Mouse (Mus musculus) hindbrain, embryonic 12.5 days (tissue): ENCODE measurements around the gene Cenpo. TPM values are rescaled to one million over a fixed set of nuclear protein-coding genes. Genes with fewer than 3 reads are reported as not detected.

ENCODE experiments used
- ATAC-seq: fragments of 200-750 bp; cut with Nextera tagmentation; 2 replicates; pipeline ENCODE4 v1.8.0; 2017; ENCODE audit warnings: moderate TSS enrichment; ENCODE audit not compliant: low FRiP score
- H3K27ac ChIP-seq: fragments of 300-500 bp; sonication (generic); 2 replicates; pipeline ENCODE4 v1.5.1; 2016; ENCODE audit warnings: mild to moderate bottlenecking
- H3K27me3 ChIP-seq: fragments of 300-500 bp; sonication (generic); 2 replicates; pipeline ENCODE4 v1.6.1; 2016; ENCODE audit warnings: mild to moderate bottlenecking
- H3K36me3 ChIP-seq: fragments of 300-500 bp; sonication (generic); 2 replicates; pipeline ENCODE4 v1.6.1; 2016; ENCODE audit warnings: mild to moderate bottlenecking
- H3K4me1 ChIP-seq: fragments of 300-500 bp; sonication (generic); 2 replicates; pipeline ENCODE4 v1.6.1; 2016
- H3K4me2 ChIP-seq: fragments of 300-500 bp; sonication (generic); replicated peaks from 2 replicates; pipeline ENCODE4 v1.6.1; 2016; ENCODE audit warnings: mild to moderate bottlenecking
- H3K4me3 ChIP-seq: fragments of 300-500 bp; sonication (generic); 2 replicates; pipeline ENCODE4 v1.5.1; 2016; ENCODE audit warnings: mild to moderate bottlenecking
- H3K9ac ChIP-seq: fragments of 300-500 bp; sonication (generic); 2 replicates; pipeline ENCODE4 v1.6.1; 2016; ENCODE audit warnings: mild to moderate bottlenecking, moderate library complexity
- H3K9me3 ChIP-seq: fragments of 300-500 bp; sonication (generic); replicated peaks from 2 replicates; pipeline ENCODE4 v1.6.1; 2016; ENCODE audit warnings: mild to moderate bottlenecking
- WGBS: fragments of 180-500 bp; shearing (Covaris S2); methylation state at CpG from one replicate; pipeline ENCODE4 v1.1.7; 2016; 5-methylcytosine and 5-hydroxymethylcytosine counted together
- polyA plus RNA-seq: library from polyadenylated mRNA; unstranded; fragments of >200 nt; fragmentation: Nextera tagmentation; extraction: Ambion mirVana; gene quantifications from 2 replicates; pipeline ENCODE4 v1.2.1, GENCODE M21; 2016

Gene Cenpo
- polyA plus RNA-seq, 1 experiment from 2014 or later = 15.3 TPM

DNA sequence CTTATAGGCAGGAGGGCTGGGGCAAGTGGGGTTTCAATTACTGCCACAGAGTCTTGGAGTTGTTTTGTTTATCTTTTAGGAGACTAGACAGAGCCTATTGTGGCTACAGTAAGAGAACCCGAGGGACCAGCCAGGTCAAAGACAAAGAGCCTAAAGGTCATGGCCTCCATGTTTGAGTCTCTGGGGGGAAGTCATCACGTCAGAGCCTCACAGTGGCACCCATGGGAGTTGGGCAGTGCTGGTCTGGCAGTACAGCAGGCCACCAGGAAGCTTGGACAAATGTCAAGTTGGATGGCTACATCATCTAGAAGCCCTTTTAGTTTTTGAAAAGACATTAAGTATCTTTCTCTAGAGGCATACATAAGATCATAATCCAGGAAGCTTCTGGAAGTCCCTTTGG lies 71.2 kb downstream of the Cenpo start:
- H3K36me3 ChIP-seq = no peaks in the 10 kb centered on the region
- no peak overlapping the region for H3K4me3 ChIP-seq
- no peak for ATAC-seq
- H3K27me3 ChIP-seq = no peaks in the 10 kb centered on the region
- WGBS = 15% methylated on average over 2 of the region's 2 CpGs
- H3K4me2 ChIP-seq = no peak overlapping the region
- no peaks in the 10 kb centered on the region for H3K4me1 ChIP-seq
- no peak overlapping the region for H3K9ac ChIP-seq
- H3K9me3 ChIP-seq = no peaks in the 10 kb centered on the region
- H3K27ac ChIP-seq = no peak overlapping the region

DNA sequence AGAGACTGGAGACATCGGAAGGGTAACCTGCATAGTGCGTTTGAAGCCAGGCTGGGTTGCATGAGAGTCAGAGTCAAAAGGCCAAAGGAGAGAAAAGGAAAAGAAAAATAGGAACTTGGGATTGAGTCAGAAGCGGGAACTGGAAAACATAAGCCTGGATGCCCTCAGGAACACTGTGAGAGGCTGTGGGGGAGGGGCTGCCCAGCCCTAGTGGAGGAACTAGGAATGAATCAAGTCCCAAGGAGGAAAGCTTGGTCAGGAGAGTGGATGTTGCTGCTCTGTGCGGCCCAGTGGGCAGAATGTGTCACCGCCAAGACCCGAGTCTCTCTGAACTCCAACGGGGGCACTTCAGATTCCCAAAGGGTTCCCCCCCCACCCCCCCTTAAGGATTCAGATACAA lies 73.8 kb downstream of the Cenpo start:
- Histone ChIP-seq H3K9me3 (no peaks in the 10 kb centered on the region), H3K9ac (no peak overlapping the region), H3K27ac (no peak overlapping the region), H3K36me3 (no peaks in the 10 kb centered on the region), H3K27me3 (no peaks in the 10 kb centered on the region), H3K4me3 (no peak overlapping the region), H3K4me2 (no peak overlapping the region), H3K4me1 (no peaks in the 10 kb centered on the region)
- ATAC-seq = no peak
- 72% methylated on average over 7 of the region's 7 CpGs for WGBS

DNA sequence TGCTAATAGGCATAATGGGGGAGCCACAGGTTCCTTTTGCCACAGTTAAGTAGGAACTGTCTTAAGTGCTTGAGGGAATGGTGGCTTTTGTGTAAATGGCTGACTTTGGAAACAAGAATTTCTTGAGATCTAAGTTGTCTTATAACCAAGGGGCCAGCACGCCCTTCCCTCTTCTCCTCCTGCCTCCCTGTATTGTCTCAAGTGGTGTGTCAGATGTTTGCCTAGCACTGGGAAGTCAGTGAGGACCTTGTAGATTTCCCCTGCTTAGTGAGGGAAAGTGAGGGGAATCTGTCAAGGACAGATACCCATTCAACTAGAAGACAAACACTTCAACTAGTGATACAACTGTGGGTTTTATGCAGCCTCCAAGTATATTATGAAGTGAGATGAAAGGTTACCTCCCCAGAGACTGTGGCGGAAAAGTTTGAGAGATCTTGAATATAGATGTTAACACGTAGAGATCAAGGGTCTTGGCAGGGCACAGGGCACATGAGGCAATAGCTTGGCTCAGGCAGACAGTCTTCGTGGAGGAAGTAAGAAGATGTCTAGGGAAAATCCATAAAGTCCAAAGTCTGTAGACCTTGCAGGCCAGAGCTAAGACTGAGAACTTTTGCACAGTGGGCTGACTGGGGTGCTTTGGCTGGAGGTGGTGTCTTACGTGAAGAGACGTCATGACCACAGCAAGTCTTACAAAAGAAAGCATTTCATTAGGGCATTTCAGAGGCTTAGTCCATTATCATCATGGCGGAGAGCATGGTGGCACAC lies 75.0 kb downstream of the Cenpo start:
- no peaks in the 10 kb centered on the region for H3K4me1 ChIP-seq
- no peak for ATAC-seq
- H3K4me2 ChIP-seq = no peak overlapping the region
- H3K9ac ChIP-seq = no peak overlapping the region
- no peak overlapping the region for H3K4me3 ChIP-seq
- no peak overlapping the region for H3K27ac ChIP-seq
- H3K36me3 ChIP-seq = no peaks in the 10 kb centered on the region
- no peaks in the 10 kb centered on the region for H3K9me3 ChIP-seq
- 91% methylated on average over 7 of the region's 7 CpGs for WGBS
- no peaks in the 10 kb centered on the region for H3K27me3 ChIP-seq

DNA sequence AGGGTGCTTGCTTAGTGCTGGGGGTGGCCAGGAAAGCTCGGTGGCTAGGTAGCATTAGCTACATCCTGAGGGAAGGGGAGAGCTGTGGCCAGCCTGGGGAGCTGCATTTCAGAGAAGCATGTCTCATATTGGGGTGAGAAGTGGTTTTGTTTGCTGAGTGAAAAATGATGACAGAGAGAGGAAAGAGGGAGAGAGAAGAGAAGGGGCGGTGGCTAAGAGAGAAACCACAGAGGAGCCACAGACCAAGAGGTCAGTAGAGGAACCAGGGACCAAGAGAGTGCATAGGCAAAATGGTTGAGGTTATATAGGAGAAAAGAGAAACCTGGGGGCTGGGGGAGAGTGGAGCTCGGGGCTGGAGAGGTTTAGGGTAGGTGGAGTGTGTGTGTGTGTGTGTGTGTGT lies 75.9 kb downstream of the Cenpo start:
- ATAC-seq = no peak
- WGBS = 85% methylated on average over 3 of the region's 3 CpGs
- H3K4me1 ChIP-seq = no peaks in the 10 kb centered on the region
- H3K4me3 ChIP-seq = no peak overlapping the region
- H3K27me3 ChIP-seq = no peaks in the 10 kb centered on the region
- H3K4me2 ChIP-seq = no peak overlapping the region
- H3K9ac ChIP-seq = no peak overlapping the region
- H3K36me3 ChIP-seq = no peaks in the 10 kb centered on the region
- no peak overlapping the region for H3K27ac ChIP-seq
- H3K9me3 ChIP-seq = no peaks in the 10 kb centered on the region

DNA sequence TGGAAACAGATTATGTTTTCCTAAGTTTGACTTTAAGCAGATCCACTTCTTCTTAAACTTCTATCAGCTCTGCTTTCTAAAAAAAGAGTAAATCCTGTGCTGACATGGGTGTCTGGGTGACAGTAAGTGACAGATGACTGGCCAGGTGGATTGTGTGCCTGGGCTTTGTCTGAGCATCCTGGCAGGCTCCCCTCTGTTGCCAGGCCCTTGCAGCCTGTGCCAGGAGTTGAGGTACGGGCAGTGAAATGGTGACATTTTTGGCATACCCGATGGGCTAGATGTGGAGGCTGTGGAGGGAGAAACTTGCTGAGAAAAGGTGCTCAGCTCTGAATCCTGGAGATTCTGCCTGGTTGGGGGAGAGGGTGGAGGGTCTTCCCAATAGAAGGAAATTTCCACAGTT lies 76.6 kb downstream of the Cenpo start:
- 82% methylated on average over 2 of the region's 2 CpGs for WGBS
- no peak for ATAC-seq
- Histone ChIP-seq H3K4me2 (no peak overlapping the region), H3K4me3 (no peak overlapping the region), H3K9ac (no peak overlapping the region), H3K27ac (no peak overlapping the region), H3K9me3 (no peaks in the 10 kb centered on the region), H3K27me3 (no peaks in the 10 kb centered on the region), H3K4me1 (no peaks in the 10 kb centered on the region), H3K36me3 (no peaks in the 10 kb centered on the region)

DNA sequence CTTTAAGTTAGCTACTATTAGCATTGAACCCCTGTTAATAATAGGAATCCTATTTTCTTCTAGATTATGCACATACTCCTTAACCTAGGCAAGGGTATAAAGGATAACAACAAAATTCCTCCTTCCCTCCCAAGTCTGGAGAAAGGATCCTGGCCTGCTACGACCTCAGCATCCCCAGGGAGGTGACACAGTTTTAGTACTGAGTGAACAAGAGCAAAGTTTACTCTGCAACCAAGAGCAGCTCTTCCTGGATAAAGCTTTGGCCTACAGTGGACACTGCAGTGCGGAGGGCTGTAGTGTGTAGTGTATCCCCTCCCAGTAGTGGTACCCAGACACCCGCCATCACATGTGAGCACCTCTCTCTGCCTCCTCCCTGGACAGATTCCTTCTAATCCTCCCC lies 82.1 kb downstream of the Cenpo start:
- no peaks in the 10 kb centered on the region for H3K27me3 ChIP-seq
- no peaks in the 10 kb centered on the region for H3K36me3 ChIP-seq
- no peaks in the 10 kb centered on the region for H3K9me3 ChIP-seq
- no peak overlapping the region for H3K27ac ChIP-seq
- WGBS = 85% methylated on average over 3 of the region's 3 CpGs
- H3K9ac ChIP-seq = no peak overlapping the region
- no peak overlapping the region for H3K4me3 ChIP-seq
- no peak overlapping the region for H3K4me2 ChIP-seq
- H3K4me1 ChIP-seq = no peaks in the 10 kb centered on the region
- ATAC-seq = no peak

DNA sequence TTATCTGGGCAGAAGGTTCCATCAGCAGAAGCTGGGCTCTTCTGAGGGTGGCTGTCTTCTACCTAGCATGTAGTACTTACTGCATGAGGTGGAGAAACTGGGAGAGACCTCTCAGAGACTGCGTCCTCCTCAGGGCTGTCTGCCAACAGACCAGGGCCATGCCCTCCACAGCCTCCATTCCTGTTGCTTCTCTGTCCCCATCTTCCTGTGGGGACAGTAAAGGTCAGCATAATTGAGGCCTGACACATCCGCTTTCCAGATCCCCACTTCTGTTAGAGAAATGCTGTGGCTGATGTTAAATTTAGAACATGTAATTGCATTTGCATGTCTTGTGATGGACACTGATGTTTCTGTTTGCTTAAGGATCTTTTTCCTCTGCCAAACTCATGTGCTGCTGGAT lies 83.2 kb downstream of the Cenpo start:
- 85% methylated on average over 2 of the region's 2 CpGs for WGBS
- no peaks in the 10 kb centered on the region for H3K9me3 ChIP-seq
- no peak overlapping the region for H3K27ac ChIP-seq
- H3K36me3 ChIP-seq = no peaks in the 10 kb centered on the region
- ATAC-seq = no peak
- H3K9ac ChIP-seq = no peak overlapping the region
- no peak overlapping the region for H3K4me3 ChIP-seq
- H3K4me1 ChIP-seq = no peaks in the 10 kb centered on the region
- no peak overlapping the region for H3K4me2 ChIP-seq
- no peaks in the 10 kb centered on the region for H3K27me3 ChIP-seq

Other genes with a start within 250 kb of the Cenpo start
- gene Efr3b, start 195.4 kb downstream of the Cenpo start, polyA plus RNA-seq = 33.1 and 36.8 TPM in 2 replicates
- gene Dnajc27, start 151.7 kb downstream of the Cenpo start, polyA plus RNA-seq = 13.9 and 14.0 TPM in 2 replicates
- gene Adcy3, start 101.2 kb downstream of the Cenpo start, polyA plus RNA-seq = 10.2 and 11.0 TPM in 2 replicates
- gene Ptrhd1, start 267 bp downstream of the Cenpo start, polyA plus RNA-seq = 4.7 and 6.2 TPM in 2 replicates
- gene Ncoa1, start 242.9 kb upstream of the Cenpo start, polyA plus RNA-seq = 9.9 and 10.7 TPM in 2 replicates